In the genomic region with DNA sequence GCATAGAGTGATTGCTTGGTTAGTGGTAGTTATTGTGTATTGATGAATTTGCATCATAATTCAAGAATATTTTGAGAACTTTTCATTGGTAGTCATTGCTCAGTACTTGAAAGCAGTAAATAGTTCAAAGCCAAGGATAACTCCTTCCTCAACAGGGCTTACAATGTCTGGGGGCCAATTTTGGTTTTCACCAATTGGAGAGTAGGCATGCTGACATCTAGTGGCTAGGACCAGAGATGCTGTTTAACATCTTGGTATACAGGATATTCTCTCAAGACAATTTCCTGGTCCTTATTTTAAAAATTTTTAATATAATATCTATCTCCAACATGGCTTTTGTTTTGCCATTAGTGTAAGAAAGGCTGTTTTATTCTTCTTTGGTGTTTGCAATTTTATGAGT, we compare ENCODE assay signal across 15 mouse cellular contexts. TPM values are rescaled to one million over a fixed set of nuclear protein-coding genes. Genes with fewer than 3 reads are reported as not detected.
DNase-seq lines count a peak whose midpoint lies in the region; ATAC-seq and TF ChIP-seq lines count a peak whose summit lies in the region.
"Had no signal": no experiment of that assay in that cellular context is flagged by ENCODE, and none has a peak within 500 bp of the region (broad histone marks: within the 10 kb centered on the region; RNA-seq: fewer than 3 reads in every experiment).

No protein-coding gene starts in this region.

- ATAC-seq in embryonic facial prominence, embryonic 11.5 days (replicated peaks; ENCODE audit: insufficient number of reproducible peaks, low FRiP score, low TSS enrichment, low read depth) = no peak
- no peak for ATAC-seq in lung, embryonic 14.5 days (ENCODE audit: insufficient read depth)
- ATAC-seq: forebrain, embryonic 13.5 days; midbrain, embryonic 15.5 days had no signal

- no peaks in the 10 kb centered on the region for H3K4me1 ChIP-seq in embryonic facial prominence, embryonic 11.5 days (ENCODE audit: control insufficient read depth, insufficient read depth, low read length)
- H3K4me1 ChIP-seq in embryonic facial prominence, embryonic 10.5 days = no peaks in the 10 kb centered on the region
- H3K4me1 ChIP-seq in lung, embryonic 14.5 days (ENCODE audit: insufficient read depth) = no peaks in the 10 kb centered on the region
- no peaks in the 10 kb centered on the region for H3K4me1 ChIP-seq in E14TG2a.4 (replicated peaks; ENCODE audit: low read depth, low read length)
- H3K4me1 ChIP-seq: forebrain, embryonic 13.5 days; liver, embryonic 15.5 days; midbrain, embryonic 15.5 days had no signal

- H3K9me3 ChIP-seq in embryonic facial prominence, embryonic 11.5 days (replicated peaks; ENCODE audit: control insufficient read depth, low read length) = no peaks in the 10 kb centered on the region
- H3K9me3 ChIP-seq in embryonic facial prominence, embryonic 10.5 days = no peaks in the 10 kb centered on the region
- H3K9me3 ChIP-seq in lung, embryonic 14.5 days (ENCODE audit: low read depth, low read length) = no peaks in the 10 kb centered on the region
- no peaks in the 10 kb centered on the region for H3K9me3 ChIP-seq in E14TG2a.4 (ENCODE audit: low read length)
- H3K9me3 ChIP-seq: forebrain, embryonic 13.5 days; liver, embryonic 15.5 days; midbrain, embryonic 15.5 days had no signal

- H3K4me3 ChIP-seq in embryonic facial prominence, embryonic 11.5 days (ENCODE audit: low read depth, low read length) = no peak overlapping the region
- no peak overlapping the region for H3K4me3 ChIP-seq in embryonic facial prominence, embryonic 10.5 days
- H3K4me3 ChIP-seq in lung, embryonic 14.5 days (ENCODE audit: low read depth, low read length) = no peak overlapping the region
- H3K4me3 ChIP-seq in E14TG2a.4 (replicated peaks; ENCODE audit: low read length) = no peak overlapping the region
- H3K4me3 ChIP-seq: forebrain, embryonic 13.5 days; liver, embryonic 15.5 days; midbrain, embryonic 15.5 days had no signal

- no peak overlapping the region for H3K9ac ChIP-seq in embryonic facial prominence, embryonic 11.5 days (replicated peaks; ENCODE audit: low read length)
- no peak overlapping the region for H3K9ac ChIP-seq in lung, embryonic 14.5 days
- H3K9ac ChIP-seq: forebrain, embryonic 13.5 days; hindbrain, embryonic 14.5 days; liver, embryonic 15.5 days; midbrain, embryonic 15.5 days had no signal

- TF ChIP-seq CTCF in lung, embryonic 14.5 days (IDR thresholded peaks at IDR 0.05; ENCODE audit: low read depth) = peak; percentile 28
- 0 out of 2 replicates have a peak, but pooled peaks have one; percentile 4 for TF ChIP-seq CTCF in E14TG2a.4 (conservative IDR thresholded peaks at IDR 0.05; ENCODE audit: low read length)

- H3K27me3 ChIP-seq in embryonic facial prominence, embryonic 11.5 days (ENCODE audit: control insufficient read depth, insufficient read depth, low read length) = no peaks in the 10 kb centered on the region
- peaks cover 15% of the 10 kb centered on the region for H3K27me3 ChIP-seq in embryonic facial prominence, embryonic 10.5 days (replicated peaks; ENCODE audit: low read depth, poor library complexity, severe bottlenecking)
- H3K27me3 ChIP-seq in lung, embryonic 14.5 days (ENCODE audit: insufficient read depth, low read length) = no peaks in the 10 kb centered on the region
- H3K27me3 ChIP-seq in E14TG2a.4 (ENCODE audit: insufficient read depth, low read length) = no peaks in the 10 kb centered on the region
- H3K27me3 ChIP-seq: forebrain, embryonic 13.5 days; liver, embryonic 15.5 days; midbrain, embryonic 15.5 days had no signal

- H3K36me3 ChIP-seq in embryonic facial prominence, embryonic 11.5 days (replicated peaks; ENCODE audit: control insufficient read depth, insufficient read depth, low read depth, low read length) = no peaks in the 10 kb centered on the region
- peaks cover 19% of the 10 kb centered on the region for H3K36me3 ChIP-seq in embryonic facial prominence, embryonic 10.5 days (replicated peaks)
- 0 out of 2 replicates have a peak, but pooled peaks cover 4% of the 10 kb centered on the region for H3K36me3 ChIP-seq in lung, embryonic 14.5 days (ENCODE audit: insufficient read depth)
- peaks cover 18% of the 10 kb centered on the region for H3K36me3 ChIP-seq in E14TG2a.4 (ENCODE audit: insufficient read depth, low read length)
- H3K36me3 ChIP-seq: midbrain, embryonic 15.5 days had no signal

- peak; percentile 6 for DNase-seq in embryonic facial prominence, embryonic 11.5 days (ENCODE audit: low spot score)
- no peak for DNase-seq in embryonic facial prominence, embryonic 10.5 days (ENCODE audit: low spot score)
- DNase-seq in lung, embryonic 14.5 days = peak; percentile 31
- no peak for DNase-seq in lung, postnatal 4 days
- peak; percentile 2 for DNase-seq in embryo, embryonic 10.5 days (ENCODE audit: low spot score)
- no peak for DNase-seq in MN1 (ENCODE audit: low spot score)
- no peak for DNase-seq in spleen, adult 18-20 months
- DNase-seq: adrenal gland, adult 2 months; heart, adult 11 months; kidney, postnatal 25 days had no signal

- no peak overlapping the region for H3K4me2 ChIP-seq in embryonic facial prominence, embryonic 11.5 days (ENCODE audit: low read depth, low read length)
- no peak overlapping the region for H3K4me2 ChIP-seq in lung, embryonic 14.5 days
- H3K4me2 ChIP-seq: forebrain, embryonic 13.5 days; hindbrain, embryonic 14.5 days; liver, embryonic 15.5 days; midbrain, embryonic 15.5 days had no signal

- H3K27ac ChIP-seq in embryonic facial prominence, embryonic 11.5 days (replicated peaks; ENCODE audit: low read depth, low read length) = no peak overlapping the region
- H3K27ac ChIP-seq in embryonic facial prominence, embryonic 10.5 days (replicated peaks) = no peak overlapping the region
- no peak overlapping the region for H3K27ac ChIP-seq in lung, embryonic 14.5 days (ENCODE audit: low read depth)
- H3K27ac ChIP-seq: forebrain, embryonic 13.5 days; hindbrain, embryonic 14.5 days; liver, embryonic 15.5 days; midbrain, embryonic 15.5 days had no signal

RNA-seq across cellular contexts. Expression of a gene that starts 46.0 kb away (rescaled TPM):
- polyA plus RNA-seq in embryonic facial prominence, embryonic 11.5 days (2014; fragmentation: Nextera tagmentation; extraction: Ambion mirVana) = 27.9 and 35.1 TPM in 2 replicates
- polyA plus RNA-seq in embryonic facial prominence, embryonic 10.5 days (2016; fragmentation: Nextera tagmentation; extraction: Ambion mirVana) = 29.5 and 29.7 TPM in 2 replicates
- polyA plus RNA-seq in lung, embryonic 14.5 days (2014; fragmentation: Nextera tagmentation; extraction: Ambion mirVana) = 45.5 and 46.1 TPM in 2 replicates

RNA-seq across cellular contexts. Expression of a gene that starts 50.5 kb away (rescaled TPM):
- polyA plus RNA-seq in embryonic facial prominence, embryonic 11.5 days (2014; fragmentation: Nextera tagmentation; extraction: Ambion mirVana) = 3.1 and 3.2 TPM in 2 replicates
- polyA plus RNA-seq in embryonic facial prominence, embryonic 10.5 days (2016; fragmentation: Nextera tagmentation; extraction: Ambion mirVana) = 1.4 and 1.8 TPM in 2 replicates
- 0.99 and 2.3 TPM in 2 replicates for polyA plus RNA-seq in lung, embryonic 14.5 days (2014; fragmentation: Nextera tagmentation; extraction: Ambion mirVana)

RNA-seq across cellular contexts. Expression of a gene that starts 58.8 kb away (rescaled TPM):
- 13.9 and 15.5 TPM in 2 replicates for polyA plus RNA-seq in embryonic facial prominence, embryonic 11.5 days (2014; fragmentation: Nextera tagmentation; extraction: Ambion mirVana)
- polyA plus RNA-seq in embryonic facial prominence, embryonic 10.5 days (2016; fragmentation: Nextera tagmentation; extraction: Ambion mirVana) = 5.1 and 7.9 TPM in 2 replicates
- 3.7 and 4.0 TPM in 2 replicates for polyA plus RNA-seq in lung, embryonic 14.5 days (2014; fragmentation: Nextera tagmentation; extraction: Ambion mirVana)

Comparison
In these comparisons a context has a peak if more than half of its experiments do, and no peak if none do; other contexts are left out.
1. DNase-seq: peak in embryonic facial prominence, embryonic 11.5 days (single experiment), lung, embryonic 14.5 days (single experiment) and embryo, embryonic 10.5 days (single experiment); none in embryonic facial prominence, embryonic 10.5 days (single experiment), lung, postnatal 4 days (0 of 2), MN1 (single experiment) and spleen, adult 18-20 months (0 of 2).